Comparison of ENCODE assay signal across 9 mouse cellular contexts in the genomic region with DNA sequence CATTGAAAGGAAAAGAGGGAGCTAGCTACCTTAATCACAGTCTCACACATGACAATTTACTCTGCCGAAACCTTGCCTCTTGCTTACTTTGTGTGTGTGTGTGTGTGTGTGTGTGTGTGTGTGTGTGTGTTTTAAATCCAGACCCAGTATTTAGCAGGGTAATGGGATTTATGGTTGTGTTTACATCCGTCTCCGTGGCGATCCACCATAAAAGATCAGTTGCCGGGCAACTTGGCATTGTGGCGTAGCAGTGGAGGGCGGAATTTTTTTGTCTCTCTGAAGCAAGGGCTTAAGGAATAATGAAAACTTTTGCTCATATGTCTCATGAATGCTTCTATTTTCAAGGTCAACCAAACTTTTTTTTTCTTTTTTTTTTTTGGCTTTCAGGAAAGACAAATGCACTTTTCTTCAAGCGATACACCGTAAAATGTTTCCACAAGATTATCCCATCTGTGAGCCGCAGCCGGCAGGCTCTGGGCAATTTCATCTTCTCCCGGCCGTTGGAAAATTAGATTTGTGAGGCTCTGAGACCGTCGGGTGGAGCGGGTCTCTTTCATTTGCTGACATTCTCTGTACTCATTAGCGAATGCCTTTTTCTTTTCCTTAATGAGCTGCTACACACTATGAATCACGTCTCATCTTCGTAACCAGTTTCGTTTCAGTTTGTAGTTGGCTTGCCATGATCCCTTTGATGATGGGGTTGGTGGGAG. TPM values are rescaled to one million over a fixed set of nuclear protein-coding genes. Genes with fewer than 3 reads are reported as not detected.
A peak's percentile ranks its signal among the peaks of the same experiment; 100 is the strongest.
DNase-seq lines count a peak whose midpoint lies in the region; ATAC-seq and TF ChIP-seq lines count a peak whose summit lies in the region.
"Had no signal": no experiment of that assay in that cellular context is flagged by ENCODE, and none has a peak within 500 bp of the region (broad histone marks: within the 10 kb centered on the region; RNA-seq: fewer than 3 reads in every experiment).

No protein-coding gene starts in this region.

- peak; percentile 65; the same call in 1 of the 2 replicates for ATAC-seq in embryonic facial prominence, embryonic 11.5 days (replicated peaks; ENCODE audit: insufficient number of reproducible peaks, low FRiP score, low TSS enrichment, low read depth)
- peak; percentile 80 for ATAC-seq in hindbrain, embryonic 13.5 days (ENCODE audit: low FRiP score)

- no peaks in the 10 kb centered on the region for H3K79me2 ChIP-seq in myocyte (ENCODE audit: control insufficient read depth, insufficient read depth)

- no peak for TF ChIP-seq POLR2A in myocyte (IDR thresholded peaks at IDR 0.05; ENCODE audit: insufficient read length, low read depth)

- intact Hi-C loops in left cerebral cortex, postnatal 14 days (cut with DNase I) = no loop called here
- intact Hi-C loops in heart, postnatal 10 days (cut with DNase I) = no loop called here

- no peaks in the 10 kb centered on the region for H3K27me3 ChIP-seq in embryonic facial prominence, embryonic 11.5 days (ENCODE audit: control insufficient read depth, insufficient read depth, low read length)
- no peaks in the 10 kb centered on the region for H3K27me3 ChIP-seq in hindbrain, embryonic 13.5 days
- H3K27me3 ChIP-seq in myocyte (ENCODE audit: control insufficient read depth, insufficient read depth, insufficient read length) = peaks cover 5% of the 10 kb centered on the region
- H3K27me3 ChIP-seq: liver, embryonic 13.5 days had no signal

- 54% methylated on average over 20 of the region's 20 CpGs for WGBS in embryonic facial prominence, embryonic 11.5 days
- WGBS in hindbrain, embryonic 13.5 days = 15% methylated on average over 20 of the region's 20 CpGs

- H3K9me3 ChIP-seq in embryonic facial prominence, embryonic 11.5 days (replicated peaks; ENCODE audit: control insufficient read depth, low read length) = no peaks in the 10 kb centered on the region
- no peaks in the 10 kb centered on the region for H3K9me3 ChIP-seq in hindbrain, embryonic 13.5 days
- H3K9me3 ChIP-seq: liver, embryonic 13.5 days had no signal

- no peak overlapping the region for H3ac ChIP-seq in myocyte (ENCODE audit: control insufficient read depth, insufficient read length)

- H3K9ac ChIP-seq in embryonic facial prominence, embryonic 11.5 days (replicated peaks; ENCODE audit: low read length) = no peak overlapping the region
- H3K9ac ChIP-seq in hindbrain, embryonic 13.5 days = peak overlapping the region; percentile 29; the same call in 1 of the 2 replicates
- H3K9ac ChIP-seq: liver, embryonic 13.5 days had no signal

- H3K4me1 ChIP-seq in embryonic facial prominence, embryonic 11.5 days (ENCODE audit: control insufficient read depth, insufficient read depth, low read length) = no peaks in the 10 kb centered on the region
- peaks cover 6% of the 10 kb centered on the region for H3K4me1 ChIP-seq in hindbrain, embryonic 13.5 days (replicated peaks)
- H3K4me1 ChIP-seq: liver, embryonic 13.5 days had no signal

- no peaks in the 10 kb centered on the region for H3K36me3 ChIP-seq in embryonic facial prominence, embryonic 11.5 days (replicated peaks; ENCODE audit: control insufficient read depth, insufficient read depth, low read depth, low read length)
- H3K36me3 ChIP-seq in hindbrain, embryonic 13.5 days = no peaks in the 10 kb centered on the region
- no peaks in the 10 kb centered on the region for H3K36me3 ChIP-seq in myocyte (ENCODE audit: control insufficient read depth, insufficient read depth)
- H3K36me3 ChIP-seq: liver, embryonic 13.5 days had no signal

- DNase-seq in left cerebral cortex, postnatal 14 days (ENCODE audit: low spot score in 2 of 2) = peak; percentile 3 to 7
- no peak for DNase-seq in left cerebral cortex, adult 11 months (ENCODE audit: low spot score)
- DNase-seq in embryonic facial prominence, embryonic 11.5 days (ENCODE audit: low spot score) = peak; percentile 70
- no peak for DNase-seq in heart, postnatal 10 days
- no peak for DNase-seq in urinary bladder, postnatal 25 days (ENCODE audit: low spot score)
- no peak for DNase-seq in thymus, postnatal 14 days
- DNase-seq: liver, embryonic 13.5 days had no signal

- no peak overlapping the region for H3K4me2 ChIP-seq in embryonic facial prominence, embryonic 11.5 days (ENCODE audit: low read depth, low read length)
- H3K4me2 ChIP-seq in hindbrain, embryonic 13.5 days = peak overlapping the region; percentile 44
- peak overlapping the region; percentile 53 for H3K4me2 ChIP-seq in myocyte (ENCODE audit: low read depth)
- H3K4me2 ChIP-seq: liver, embryonic 13.5 days had no signal

- H3K4me3 ChIP-seq in embryonic facial prominence, embryonic 11.5 days (ENCODE audit: low read depth, low read length) = no peak overlapping the region
- H3K4me3 ChIP-seq in hindbrain, embryonic 13.5 days = peak overlapping the region; percentile 27
- H3K4me3 ChIP-seq in myocyte = no peak overlapping the region
- H3K4me3 ChIP-seq: liver, embryonic 13.5 days had no signal

- no peak overlapping the region for H3K27ac ChIP-seq in embryonic facial prominence, embryonic 11.5 days (replicated peaks; ENCODE audit: low read depth, low read length)
- peak overlapping the region; percentile 44; the same call in 1 of the 2 replicates for H3K27ac ChIP-seq in hindbrain, embryonic 13.5 days
- H3K27ac ChIP-seq: liver, embryonic 13.5 days had no signal

TF ChIP-seq in myocyte, 11 proteins besides CTCF, POLR2A, EP300 and RAD21:
- no peak for TF ChIP-seq MYOD1 (IDR thresholded peaks at IDR 0.05; ENCODE audit: control insufficient read depth in 1 of 3, insufficient read length in 2 of 3, low read depth in 2 of 3)
- no peak for TF ChIP-seq USF1 (IDR thresholded peaks at IDR 0.05; ENCODE audit: low read depth)
- TF ChIP-seq SRF (IDR thresholded peaks at IDR 0.05; ENCODE audit: control insufficient read depth, insufficient read length, low read depth) = no peak
- TF ChIP-seq CEBPB (IDR thresholded peaks at IDR 0.05; ENCODE audit: insufficient read depth, poor library complexity, severe bottlenecking) = no peak
- TF ChIP-seq POLR2AphosphoS2 (IDR thresholded peaks at IDR 0.05; ENCODE audit: insufficient read length, low read depth) = no peak
- no peak for TF ChIP-seq MYOG (IDR thresholded peaks at IDR 0.05; ENCODE audit: control insufficient read depth in 1 of 3, insufficient read depth in 1 of 3, insufficient read length in 2 of 3, low read depth in 2 of 3)

RNA-seq across cellular contexts. Expression of a gene that starts 53.9 kb away (rescaled TPM):
- 10 to 100 TPM; 44.6 to 45.2 TPM for total RNA-seq in left cerebral cortex, postnatal 14 days (2021)
- polyA plus RNA-seq in embryonic facial prominence, embryonic 11.5 days (2014; fragmentation: Nextera tagmentation; extraction: Ambion mirVana) = 24.9 and 27.4 TPM in 2 replicates
- 18.0 and 19.2 TPM in 2 replicates for polyA plus RNA-seq in hindbrain, embryonic 13.5 days (2015; fragmentation: Nextera tagmentation; extraction: Ambion mirVana)
- 2.2 TPM for polyA plus RNA-seq in myocyte (2012; fragmentation: generic; extraction: Trizol)
- total RNA-seq in heart, postnatal 10 days (2021) = 10 to 100 TPM; 16.3 to 20.3 TPM

Comparison
In these comparisons a context has a peak if more than half of its experiments do, and no peak if none do; other contexts are left out.
1. DNase-seq: peak in left cerebral cortex, postnatal 14 days (2 of 2) and embryonic facial prominence, embryonic 11.5 days (single experiment); none in left cerebral cortex, adult 11 months (single experiment), heart, postnatal 10 days (0 of 2), urinary bladder, postnatal 25 days (single experiment) and thymus, postnatal 14 days (single experiment).